Mouse (Mus musculus): Measurements from ENCODE around the gene Prkca.

Prkca gene

DNA sequence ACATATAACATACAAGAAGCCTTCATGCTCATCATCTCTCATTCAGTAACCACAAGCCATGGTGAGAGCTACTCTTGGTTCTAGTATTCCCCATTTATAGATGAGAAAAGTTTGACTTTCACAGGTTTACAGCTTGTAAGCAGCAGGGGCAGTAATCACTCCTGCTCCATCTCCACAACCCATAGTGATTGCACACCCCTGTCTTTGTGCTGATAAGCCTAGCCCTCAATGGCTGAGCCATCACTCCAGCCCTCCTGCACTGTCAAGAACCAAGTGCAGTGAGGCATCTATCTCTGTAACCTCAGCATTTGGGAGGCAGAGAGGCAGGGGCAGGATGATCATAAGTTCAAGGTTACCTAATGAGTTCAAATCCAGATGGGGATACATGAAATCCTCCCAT is 48.4 kb downstream of the Prkca start:
- no peak for DNase-seq (ENCODE audit: low spot score in 2 of 2)

DNA sequence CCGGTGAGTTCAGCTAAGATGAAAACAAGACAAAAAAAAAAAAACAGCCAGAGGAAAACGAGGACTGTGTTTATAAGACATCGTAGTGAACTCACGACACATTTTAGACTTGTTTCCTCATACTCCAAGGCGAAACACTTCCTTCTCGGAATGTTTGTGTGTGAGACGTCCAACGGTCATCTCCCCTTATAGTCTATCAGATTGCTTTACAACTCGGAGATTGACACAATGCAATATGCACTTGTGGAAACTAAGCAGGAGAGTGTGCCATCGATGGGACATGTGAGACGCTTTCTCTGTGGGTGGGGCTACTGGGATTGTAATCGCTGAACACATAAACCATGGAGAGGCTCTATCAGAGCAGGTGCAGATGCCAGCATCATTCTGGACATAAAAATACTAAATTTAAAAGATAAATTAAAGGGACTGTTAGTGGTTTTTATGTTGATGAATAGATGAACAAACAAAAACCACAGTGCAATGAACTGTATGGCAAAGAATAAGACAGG is 49.4 kb downstream of the Prkca start:
- no peak for DNase-seq (ENCODE audit: low spot score in 2 of 2)

DNA sequence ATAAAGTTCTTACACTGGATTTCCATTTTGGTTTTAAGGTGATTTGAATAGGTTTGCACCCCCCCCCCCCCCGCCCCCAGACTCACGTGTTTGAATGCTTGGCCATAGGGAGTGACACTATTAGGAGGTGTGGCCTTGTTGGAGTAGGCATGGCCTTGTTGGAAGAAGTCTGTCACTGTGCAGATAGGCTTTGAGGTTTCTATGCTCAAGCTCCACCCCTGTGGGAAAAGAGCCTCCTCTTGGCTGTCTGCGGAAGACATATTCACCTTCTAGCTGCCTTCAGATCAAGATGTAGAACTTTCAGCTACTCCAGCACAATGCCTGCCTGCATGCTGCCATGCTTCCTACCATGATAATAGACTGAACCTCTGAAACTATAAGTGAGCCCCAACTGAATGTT is 49.9 kb downstream of the Prkca start:
- DNase-seq (ENCODE audit: low spot score in 2 of 2) = no peak

DNA sequence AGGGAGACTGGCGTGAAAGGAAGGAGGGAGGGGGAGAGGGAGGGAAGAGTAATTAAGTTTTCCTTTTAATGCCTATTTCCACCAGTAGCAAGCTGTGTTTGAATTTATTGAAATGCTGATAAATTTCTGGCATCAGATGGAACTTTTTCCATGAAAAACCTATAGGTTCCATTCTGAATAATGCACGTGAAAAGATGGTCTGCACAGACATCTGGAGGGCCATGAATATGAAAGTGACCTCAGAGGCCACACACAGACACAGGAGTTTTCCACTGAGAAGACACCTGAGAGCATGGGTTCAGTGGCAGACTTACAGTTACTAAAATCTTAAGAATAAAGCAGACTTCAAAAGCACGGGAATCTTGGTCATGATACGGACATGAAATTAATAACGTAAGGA is 54.5 kb downstream of the Prkca start:
- no peak for DNase-seq (ENCODE audit: low spot score in 2 of 2)

DNA sequence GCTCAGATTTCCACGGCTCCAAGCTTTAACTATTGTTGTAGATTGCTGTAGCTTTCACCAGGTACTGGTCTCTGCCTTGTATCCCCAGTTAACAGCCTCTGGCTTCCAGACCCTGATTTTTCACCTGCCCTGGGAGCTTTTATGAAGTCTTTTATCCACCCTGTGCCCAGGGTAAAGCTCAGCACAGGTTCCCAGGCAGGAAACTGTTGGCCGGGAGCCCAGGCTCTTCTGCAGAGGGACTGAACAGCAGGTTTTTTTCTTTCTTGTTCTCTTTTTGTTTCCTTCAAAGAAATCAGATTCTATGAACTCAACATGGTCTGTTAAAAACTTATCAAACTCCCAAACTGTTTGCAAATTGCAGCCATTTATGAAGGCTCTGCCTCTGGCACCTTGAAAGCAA is 56.4 kb downstream of the Prkca start:
- no peak for DNase-seq (ENCODE audit: low spot score in 2 of 2)

DNA sequence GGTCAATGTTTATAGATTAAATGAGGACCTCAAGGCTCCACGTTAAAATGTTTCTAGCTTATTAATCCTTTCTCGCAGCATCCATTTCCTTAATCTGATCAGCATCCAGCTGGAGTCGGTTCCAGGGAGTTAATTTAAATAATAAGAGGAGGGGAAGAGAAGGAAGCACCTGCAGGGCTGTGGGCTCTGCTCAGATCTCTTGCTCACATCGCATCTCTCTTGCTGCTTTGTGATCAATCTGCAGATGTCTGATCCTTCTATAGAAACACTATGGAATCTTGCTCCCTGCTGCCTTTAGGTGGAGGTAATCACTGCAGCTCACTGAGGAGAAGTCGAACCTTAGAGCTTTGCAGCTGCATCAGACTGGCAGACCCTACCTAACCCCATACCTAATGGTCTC is 58.7 kb downstream of the Prkca start:
- DNase-seq (ENCODE audit: low spot score in 2 of 2) = no peak

DNA sequence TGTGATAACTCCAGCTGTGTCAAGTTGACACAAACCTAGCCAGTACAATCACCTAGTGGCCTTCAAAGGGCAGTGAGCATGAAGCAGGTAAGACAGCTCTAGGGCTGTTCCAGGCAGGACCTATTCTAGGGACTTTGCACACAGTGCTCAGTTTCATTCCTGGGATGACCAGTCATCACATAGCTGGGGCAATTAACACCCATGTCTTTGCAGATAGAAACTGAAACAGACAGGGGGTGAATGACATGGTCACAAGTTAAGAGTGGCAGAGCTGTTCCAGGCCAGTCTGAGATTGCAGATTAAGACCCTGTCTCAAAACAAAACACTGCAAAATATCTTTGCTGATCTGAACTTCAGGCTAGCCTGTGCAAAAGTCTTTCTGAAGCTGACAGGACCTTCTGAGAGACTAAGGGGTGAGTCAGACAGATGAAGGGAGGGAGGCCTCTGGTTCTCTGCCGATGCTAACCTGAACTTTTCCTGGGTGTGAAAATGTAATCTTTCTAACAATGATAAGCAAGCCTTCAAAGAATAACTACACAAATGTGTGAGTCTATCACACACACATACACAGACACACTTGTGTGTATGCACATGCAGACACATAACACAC is 60.8 kb downstream of the Prkca start:
- DNase-seq (ENCODE audit: low spot score in 2 of 2) = no peak

DNA sequence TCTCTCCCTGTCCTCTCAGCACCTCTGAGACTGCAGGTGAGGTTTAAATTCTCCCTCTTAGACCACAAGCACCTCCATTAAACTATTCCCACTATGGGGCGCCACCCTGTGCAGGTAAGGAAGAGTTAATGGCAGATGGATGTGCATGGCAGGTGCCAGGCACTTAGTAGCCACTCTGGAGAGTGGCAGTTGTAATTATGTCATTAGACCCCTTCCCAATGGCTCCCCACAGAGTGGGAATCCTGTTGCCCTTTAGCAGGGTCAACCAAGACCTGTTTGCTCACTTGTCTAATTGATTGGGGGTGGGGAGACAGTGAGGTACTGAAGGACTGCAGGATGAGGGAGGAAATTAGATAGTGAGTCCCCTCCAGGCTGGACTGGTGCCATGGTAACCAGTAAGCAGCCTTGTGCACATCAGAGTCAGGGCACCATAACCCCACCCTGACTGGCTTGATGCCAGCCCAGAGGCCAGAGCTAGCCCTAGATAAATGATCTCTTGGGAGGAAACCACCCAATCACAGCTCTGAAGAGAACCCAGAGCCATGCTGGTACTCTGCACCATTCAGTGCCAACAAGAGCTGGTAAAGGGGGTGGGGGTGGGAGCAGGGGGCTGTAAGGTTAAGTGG is 63.9 kb downstream of the Prkca start:
- no peak for DNase-seq (ENCODE audit: low spot score in 2 of 2)

DNA sequence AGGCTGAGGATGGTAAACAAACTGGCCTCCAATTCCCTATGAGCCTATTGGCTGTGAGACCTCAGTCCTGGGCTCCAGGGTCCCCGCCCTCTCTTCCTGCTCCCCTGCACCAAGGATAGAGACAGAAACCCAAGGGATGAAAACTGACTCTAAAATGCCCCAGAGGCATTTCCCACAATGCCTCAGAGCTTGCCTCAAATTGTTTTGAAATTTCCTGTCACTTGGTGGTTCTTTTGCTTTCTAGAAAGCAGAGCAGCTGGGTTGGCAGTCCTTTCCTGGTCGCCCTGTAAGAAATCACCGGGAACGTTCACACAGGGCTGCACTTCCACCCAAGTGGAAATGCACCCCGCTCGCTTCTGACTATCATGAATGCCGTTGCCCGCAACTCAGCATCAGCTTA is 66.6 kb downstream of the Prkca start:
- DNase-seq (ENCODE audit: low spot score in 2 of 2) = no peak

DNA sequence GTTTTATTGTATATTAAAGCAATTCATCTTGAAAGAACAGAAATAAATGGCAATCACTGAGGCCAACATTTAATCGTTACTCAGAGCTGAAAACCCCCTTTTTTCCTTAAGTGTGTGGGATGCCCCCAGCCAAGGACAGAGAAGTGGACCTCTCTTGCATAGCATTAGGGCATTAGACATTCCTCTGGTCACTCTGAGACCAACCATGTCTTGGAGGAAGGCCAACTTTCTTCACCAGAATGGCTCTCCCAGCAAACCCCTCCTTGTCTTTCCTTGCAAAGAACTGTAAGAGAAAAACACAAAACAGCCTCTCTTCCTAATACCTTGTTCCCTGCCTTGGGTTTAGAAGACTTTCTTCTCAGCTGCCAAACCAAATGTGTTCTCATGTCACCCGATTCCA is 67.6 kb downstream of the Prkca start:
- no peak for DNase-seq (ENCODE audit: low spot score in 2 of 2)

DNA sequence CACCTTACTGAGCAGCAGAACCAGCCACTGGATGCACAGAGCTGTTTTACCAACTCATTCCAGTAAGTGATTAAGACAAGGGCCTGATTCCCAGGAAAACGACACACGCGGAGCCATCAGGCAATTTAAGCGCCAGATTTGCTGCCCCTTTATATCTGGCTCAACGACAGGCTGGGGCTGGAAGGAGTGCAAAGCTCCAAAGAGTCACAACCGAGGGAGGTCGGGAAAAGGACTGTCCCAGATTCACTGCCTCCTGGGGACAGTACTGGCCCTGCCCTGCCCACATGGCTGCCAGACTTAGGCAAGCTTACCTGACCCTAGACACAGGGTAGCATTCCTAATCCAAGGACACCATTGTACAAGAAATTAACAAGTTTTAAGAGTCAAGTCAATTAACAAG is 69.7 kb downstream of the Prkca start:
- DNase-seq (ENCODE audit: low spot score in 2 of 2) = no peak

DNA sequence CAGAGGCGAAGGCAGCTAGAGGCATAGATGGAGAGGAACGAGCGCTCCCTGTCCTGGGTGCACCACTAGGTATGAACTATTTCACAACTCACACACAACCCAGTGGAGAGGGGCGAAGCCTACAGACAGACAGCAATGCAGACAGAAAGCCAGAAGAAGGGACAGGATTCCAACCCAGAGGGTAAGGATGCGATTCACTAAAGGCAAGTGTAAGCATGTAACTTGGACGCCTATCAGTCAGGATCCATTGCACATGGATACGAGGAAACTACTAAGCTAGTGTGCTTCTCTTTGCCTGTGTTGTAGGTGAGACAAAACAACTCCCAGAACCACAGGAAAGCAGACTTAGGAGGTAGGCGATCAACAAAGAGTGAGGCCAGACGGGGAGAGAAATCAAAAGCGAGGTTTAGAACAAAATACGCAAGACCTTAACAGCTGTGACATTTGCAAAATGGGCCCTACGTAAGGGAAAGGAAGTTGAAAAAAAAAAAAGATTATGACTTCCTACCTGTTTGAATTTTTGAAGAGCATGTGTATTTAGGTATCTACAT is 70.2 kb downstream of the Prkca start:
- DNase-seq (ENCODE audit: low spot score in 2 of 2) = no peak

DNA sequence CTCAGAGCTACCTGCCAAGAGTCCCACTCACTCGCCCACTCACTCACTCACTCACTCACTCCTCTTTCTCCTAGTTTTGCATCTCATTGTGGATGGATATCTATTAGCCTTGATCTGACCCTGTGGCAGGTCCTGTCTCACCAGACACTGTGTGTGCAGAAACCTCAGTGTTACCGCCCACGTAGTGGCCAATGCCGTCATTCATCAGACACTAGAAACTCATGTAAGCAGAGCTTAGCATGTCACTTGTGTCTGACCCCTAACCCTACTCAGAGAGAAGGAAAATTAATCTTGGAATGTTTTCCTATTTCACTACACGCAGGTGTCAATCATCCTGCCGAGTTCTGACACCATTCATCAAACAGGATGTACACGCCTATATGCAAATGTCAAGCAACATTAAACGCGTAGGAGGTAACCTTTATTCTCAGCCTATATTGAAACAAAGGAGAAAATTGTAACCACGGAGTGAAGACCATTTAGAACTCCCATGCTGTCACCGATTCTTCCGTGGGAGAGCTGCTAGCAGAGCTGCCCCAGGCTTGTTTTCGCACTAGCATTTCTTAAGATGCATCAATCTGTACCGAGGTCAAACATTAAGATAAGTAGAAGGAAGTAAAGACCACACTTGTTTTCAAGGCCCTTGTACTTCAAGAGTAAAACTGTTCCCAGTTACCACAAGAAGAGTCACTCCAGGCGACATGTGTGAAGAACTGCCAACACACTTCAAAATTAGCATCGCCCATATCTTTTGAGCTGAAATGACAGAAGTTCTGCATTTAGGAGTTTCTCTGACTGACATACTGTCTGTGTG is 70.9 kb downstream of the Prkca start:
- DNase-seq (ENCODE audit: low spot score in 2 of 2) = no peak

DNA sequence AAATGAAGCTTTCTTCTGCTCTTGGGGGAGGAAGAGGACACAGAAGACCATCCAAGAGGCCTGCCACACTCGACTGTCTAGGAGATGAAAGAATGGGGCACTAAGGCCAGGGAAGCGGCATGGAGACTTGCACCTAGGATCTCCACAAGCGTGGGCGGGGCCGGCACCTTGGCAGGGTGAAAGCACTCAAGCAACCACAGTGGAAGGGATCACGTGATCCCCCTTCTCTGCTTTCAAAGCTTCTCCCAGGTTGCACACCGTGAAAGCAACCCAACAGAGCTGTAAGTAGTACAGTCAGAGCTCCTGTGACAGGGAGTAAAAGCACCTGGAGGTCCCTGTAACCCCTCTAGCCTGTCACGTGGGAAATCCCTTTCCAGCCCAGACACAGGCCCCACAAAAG is 72.4 kb downstream of the Prkca start:
- DNase-seq (ENCODE audit: low spot score in 2 of 2) = no peak

DNA sequence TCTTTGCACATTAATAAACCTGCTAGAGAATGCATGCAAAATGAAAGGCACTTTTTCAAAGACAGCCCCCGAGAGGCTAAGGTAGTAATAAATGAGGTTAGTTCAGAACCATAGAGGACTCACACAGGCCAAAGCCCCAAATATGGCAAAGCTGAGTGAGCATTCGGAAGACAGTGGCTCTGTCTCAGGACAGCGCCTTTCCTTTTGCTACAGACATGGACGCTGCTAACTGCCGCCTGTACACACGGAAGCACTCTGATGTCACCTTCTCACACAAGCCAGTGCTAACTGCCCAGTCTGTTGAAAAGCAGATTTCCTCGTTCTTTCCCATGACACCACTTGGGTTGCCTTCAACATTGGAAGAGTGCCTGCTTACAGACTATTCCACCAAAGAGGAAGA is 74.2 kb downstream of the Prkca start:
- DNase-seq (ENCODE audit: low spot score in 2 of 2) = no peak

DNA sequence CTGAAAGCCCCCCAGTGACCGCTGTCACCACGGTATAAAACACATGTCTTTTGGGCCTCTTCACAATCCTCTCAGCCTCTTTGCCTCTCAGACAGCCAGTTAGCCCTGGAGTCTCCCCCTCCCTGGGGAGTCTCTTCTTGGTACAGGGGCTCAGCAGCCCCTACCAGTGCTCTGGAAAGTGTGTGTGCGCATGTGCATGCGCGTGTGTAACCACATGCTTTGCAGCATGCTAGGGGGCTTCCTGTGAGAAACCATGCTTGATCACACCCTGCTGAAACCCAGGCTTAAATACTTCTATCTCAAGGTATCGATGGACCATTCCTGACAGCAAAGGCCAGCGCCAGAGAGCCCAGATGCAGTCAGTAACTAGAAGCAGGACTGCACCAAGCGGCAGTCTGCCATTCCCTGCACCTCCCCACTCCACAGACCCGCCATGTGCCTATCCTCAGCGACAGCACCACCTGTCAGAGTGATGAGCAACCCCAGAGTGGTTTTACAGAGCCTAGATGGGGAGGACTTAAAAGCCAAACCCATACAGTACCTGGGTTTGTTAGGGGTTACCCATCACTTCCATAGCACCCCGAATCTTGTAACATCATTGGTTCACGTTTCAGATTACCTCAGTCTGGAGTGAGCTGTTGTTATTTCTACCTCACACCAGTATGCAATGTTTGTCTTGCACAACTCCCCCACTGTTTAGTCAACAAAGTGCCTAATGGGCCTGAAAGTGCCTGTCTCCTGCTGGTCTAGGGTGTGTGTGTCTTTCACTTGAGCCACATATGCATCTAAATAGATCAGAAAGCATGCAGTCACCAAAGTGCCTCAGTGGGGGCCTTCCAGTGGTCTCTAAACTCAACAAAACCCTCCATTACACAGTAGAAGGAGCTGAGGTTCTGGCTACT is 75.1 kb downstream of the Prkca start:
- DNase-seq (ENCODE audit: low spot score in 2 of 2) = no peak

DNA sequence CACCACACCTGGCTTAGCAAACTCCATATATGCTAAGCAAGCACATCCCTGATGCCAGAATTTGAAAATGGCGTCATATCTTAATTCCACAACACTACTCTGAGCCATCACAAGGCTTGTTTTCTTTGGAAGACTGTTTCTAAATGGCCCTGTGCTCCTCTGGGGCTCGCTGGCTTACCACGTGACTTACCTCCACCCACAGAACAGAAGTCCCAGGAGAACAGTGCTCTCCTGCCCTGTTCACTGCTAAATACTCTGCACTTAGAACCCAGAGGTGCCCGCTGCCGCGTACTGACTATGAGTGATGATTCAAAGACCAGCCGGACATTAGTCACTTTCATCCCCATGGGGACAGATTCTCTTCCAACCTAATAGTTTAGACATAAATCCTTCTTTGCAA is 75.9 kb downstream of the Prkca start:
- no peak for DNase-seq (ENCODE audit: low spot score in 2 of 2)

DNA sequence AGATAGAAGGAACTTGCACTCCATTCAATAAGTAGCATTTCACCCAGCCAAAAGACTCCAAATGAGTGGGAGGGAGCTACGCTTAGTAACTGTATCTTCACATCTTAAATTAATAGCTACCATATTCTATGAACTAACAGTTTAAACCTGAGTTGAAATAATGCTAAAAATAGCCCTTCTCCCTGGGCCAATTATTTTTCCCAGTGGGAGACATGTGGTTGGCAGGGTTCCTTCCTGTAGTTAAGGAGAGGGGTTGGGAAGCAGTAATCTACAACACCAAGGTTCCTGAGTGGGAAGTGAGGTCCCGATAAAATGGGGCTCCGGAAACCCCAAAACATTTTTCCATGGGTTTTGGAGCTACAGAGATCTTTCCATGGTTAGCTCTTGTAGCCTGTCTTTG is 76.7 kb downstream of the Prkca start:
- no peak for DNase-seq (ENCODE audit: low spot score in 2 of 2)

DNA sequence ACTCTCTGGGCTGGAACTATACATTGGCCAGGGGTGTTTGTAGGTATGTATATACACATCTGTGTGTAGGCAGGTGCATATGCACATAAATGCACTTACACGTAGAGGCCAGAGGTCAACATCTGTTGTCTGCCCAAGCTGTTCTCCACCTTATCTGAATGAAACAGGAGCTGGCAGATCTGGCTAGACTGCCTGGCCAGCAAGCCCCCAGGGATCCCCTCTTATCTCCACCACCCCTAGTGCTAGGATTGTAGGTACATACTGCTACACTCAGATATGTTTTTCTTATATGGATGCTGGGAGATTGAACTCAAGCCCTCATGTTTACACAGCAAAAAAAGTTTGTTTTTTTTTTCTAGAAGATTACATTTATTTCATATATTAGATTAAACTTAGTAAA is 79.9 kb downstream of the Prkca start:
- no peak for DNase-seq (ENCODE audit: low spot score in 2 of 2)

DNA sequence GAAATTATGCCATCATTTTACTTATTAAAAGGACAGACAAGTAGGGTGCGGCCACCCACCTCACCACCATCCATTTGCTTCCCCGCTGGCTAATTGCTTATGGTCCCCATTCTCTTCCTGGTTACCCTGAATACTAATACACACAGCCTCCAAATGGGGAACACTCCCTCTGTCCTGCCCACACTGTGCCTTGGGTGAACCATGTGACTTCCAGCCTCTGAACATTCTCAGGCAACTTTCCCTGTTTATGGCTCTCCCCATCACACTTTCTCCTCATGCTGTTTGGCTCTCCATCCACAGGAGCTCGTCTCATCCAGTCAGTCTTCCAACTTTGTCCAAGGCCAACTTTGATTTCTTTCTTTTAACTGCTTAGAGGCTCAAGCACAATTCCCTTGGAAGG is 80.3 kb downstream of the Prkca start:
- DNase-seq (ENCODE audit: low spot score in 2 of 2) = no peak

DNA sequence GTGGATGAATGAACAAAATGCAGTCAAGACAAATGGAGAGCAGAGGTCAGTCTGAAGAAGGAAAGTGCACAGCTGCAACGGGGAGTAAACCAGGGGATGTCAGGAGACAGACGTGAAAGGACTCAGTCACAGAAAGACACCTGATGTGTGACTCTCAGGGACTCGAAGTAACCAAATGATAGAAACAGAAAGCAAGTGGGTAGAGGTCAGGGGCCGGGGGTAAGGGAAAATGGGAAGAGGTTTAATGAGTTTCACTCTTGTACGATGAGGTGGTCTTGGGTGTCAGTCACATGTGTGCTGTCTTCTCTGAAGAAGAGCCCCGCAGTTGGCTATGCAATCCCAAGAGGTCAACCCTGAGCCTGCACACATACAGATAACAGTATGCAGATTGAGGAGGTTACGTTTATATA is 82.0 kb downstream of the Prkca start:
- no peak for DNase-seq (ENCODE audit: low spot score in 2 of 2)
